Mouse (Mus musculus): ENCODE results near the gene Suz12. TPM values are rescaled to one million over a fixed set of nuclear protein-coding genes. Genes with fewer than 3 reads are reported as not detected.

The Suz12 gene
- 13.6 and 14.3 TPM in 2 replicates for polyA plus RNA-seq (2015; fragmentation: Nextera tagmentation; extraction: Ambion mirVana)

- H3K27ac ChIP-seq (ENCODE audit: low read length): peak within 1 kb of the TSS; percentile 100
- H3K4me3 ChIP-seq (ENCODE audit: low read length): peak within 1 kb of the TSS; percentile 86
Observed at GRCm38 (mm10) chr11:79992592-79993355, at the start of gene Suz12. Gene Suz12 (plus strand): TSS chr11:79993106.

DNA sequence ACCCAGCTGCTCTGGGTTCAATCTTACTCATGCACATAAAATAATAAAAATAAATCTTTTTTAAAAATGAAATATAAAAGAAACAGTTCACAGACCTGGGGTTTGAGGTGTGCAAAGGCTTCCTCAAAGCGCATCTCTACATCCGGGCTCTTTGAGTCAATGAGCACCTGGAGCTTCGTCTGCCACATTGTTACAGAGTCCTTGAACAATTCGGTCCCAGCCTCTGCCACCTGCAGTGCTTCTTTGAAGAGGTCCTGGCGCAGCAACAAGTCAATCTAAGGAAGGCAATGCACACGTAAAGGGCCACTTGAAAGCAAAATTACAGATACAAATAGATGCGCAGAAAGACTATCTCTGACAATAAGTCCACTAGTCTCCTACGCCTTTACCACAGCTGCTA lies 49.8 kb upstream of the Suz12 start:
- Histone ChIP-seq H3K27ac (ENCODE audit: low read length) (no peak overlapping the region), H3K9me3 (ENCODE audit: control insufficient read depth, low read length) (no peaks in the 10 kb centered on the region), H3K9ac (ENCODE audit: low read depth, low read length) (no peak overlapping the region), H3K27me3 (replicated peaks; ENCODE audit: control insufficient read depth, insufficient read depth, low read length) (no peaks in the 10 kb centered on the region), H3K4me2 (ENCODE audit: low read depth, low read length) (no peak overlapping the region), H3K4me3 (ENCODE audit: low read length) (no peak overlapping the region), H3K4me1 (ENCODE audit: control insufficient read depth, insufficient read depth, low read length) (no peaks in the 10 kb centered on the region), H3K36me3 (ENCODE audit: control insufficient read depth, insufficient read depth, low read length) (peaks cover 18% of the 10 kb centered on the region; the same call in 1 of the 2 replicates)
- no peak for ATAC-seq
- WGBS: 93% methylated on average over 8 of the region's 8 CpGs

More at GRCm38 (mm10) chr11:79992592-79993355, at the start of gene Suz12:
- Histone ChIP-seq H3K9me3 (ENCODE audit: control insufficient read depth, low read length) (no peaks in the 10 kb centered on the region), H3K27me3 (replicated peaks; ENCODE audit: control insufficient read depth, insufficient read depth, low read length) (no peaks in the 10 kb centered on the region), H3K36me3 (ENCODE audit: control insufficient read depth, insufficient read depth, low read length) (no peaks in the 10 kb centered on the region), H3K4me1 (ENCODE audit: control insufficient read depth, insufficient read depth, low read length) (no peaks in the 10 kb centered on the region), H3K9ac (ENCODE audit: low read depth, low read length) (peak within 1 kb of the TSS; percentile 97), H3K4me2 (ENCODE audit: low read depth, low read length) (peak within 1 kb of the TSS; percentile 87)
- ATAC-seq: peak; percentile 95
- under 1% methylated on average over 47 of the region's 74 CpGs for whole genome bisulfite sequencing

DNA sequence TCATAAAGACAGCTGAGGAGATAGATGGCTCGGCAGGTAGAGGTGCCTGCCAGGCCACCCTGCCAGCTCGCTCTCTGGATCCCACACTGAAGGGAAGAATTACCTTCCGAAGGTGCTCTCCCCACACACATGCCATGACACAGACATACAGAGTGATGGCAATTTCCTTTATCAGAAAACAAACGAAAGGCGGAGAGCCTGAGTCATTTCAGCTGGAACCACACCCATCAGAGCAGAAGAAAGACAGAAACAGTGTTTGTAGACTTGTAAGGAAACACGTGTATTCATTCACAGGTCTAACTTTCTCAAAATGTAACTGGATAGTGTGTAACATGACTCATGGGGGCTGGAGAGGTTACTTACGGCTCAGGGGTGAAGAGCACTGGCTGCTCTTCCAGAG lies 49.3 kb upstream of the Suz12 start:
- Histone ChIP-seq H3K4me2 (ENCODE audit: low read depth, low read length) (no peak overlapping the region), H3K4me3 (ENCODE audit: low read length) (no peak overlapping the region), H3K9me3 (ENCODE audit: control insufficient read depth, low read length) (no peaks in the 10 kb centered on the region), H3K27me3 (replicated peaks; ENCODE audit: control insufficient read depth, insufficient read depth, low read length) (no peaks in the 10 kb centered on the region), H3K9ac (ENCODE audit: low read depth, low read length) (no peak overlapping the region), H3K4me1 (ENCODE audit: control insufficient read depth, insufficient read depth, low read length) (no peaks in the 10 kb centered on the region), H3K36me3 (ENCODE audit: control insufficient read depth, insufficient read depth, low read length) (peaks cover 20% of the 10 kb centered on the region; the same call in 1 of the 2 replicates), H3K27ac (ENCODE audit: low read length) (no peak overlapping the region)
- no peak for ATAC-seq
- 60% methylated on average over 7 of the region's 7 CpGs for WGBS

- 73% methylated on average over 3 of the region's 3 CpGs for WGBS
- Histone ChIP-seq H3K4me2 (ENCODE audit: low read depth, low read length) (no peak overlapping the region), H3K36me3 (ENCODE audit: control insufficient read depth, insufficient read depth, low read length) (peaks cover 18% of the 10 kb centered on the region; the same call in 1 of the 2 replicates), H3K9ac (ENCODE audit: low read depth, low read length) (no peak overlapping the region), H3K4me1 (ENCODE audit: control insufficient read depth, insufficient read depth, low read length) (no peaks in the 10 kb centered on the region), H3K27me3 (replicated peaks; ENCODE audit: control insufficient read depth, insufficient read depth, low read length) (no peaks in the 10 kb centered on the region), H3K9me3 (ENCODE audit: control insufficient read depth, low read length) (no peaks in the 10 kb centered on the region), H3K27ac (ENCODE audit: low read length) (peak overlapping the region; percentile 43; the same call in 1 of the 2 replicates), H3K4me3 (ENCODE audit: low read length) (no peak overlapping the region)
- ATAC-seq: peak; percentile 59
Observed at GRCm38 (mm10) chr11:79947265-79947664, 45.6 kb upstream of the Suz12 start.

DNA sequence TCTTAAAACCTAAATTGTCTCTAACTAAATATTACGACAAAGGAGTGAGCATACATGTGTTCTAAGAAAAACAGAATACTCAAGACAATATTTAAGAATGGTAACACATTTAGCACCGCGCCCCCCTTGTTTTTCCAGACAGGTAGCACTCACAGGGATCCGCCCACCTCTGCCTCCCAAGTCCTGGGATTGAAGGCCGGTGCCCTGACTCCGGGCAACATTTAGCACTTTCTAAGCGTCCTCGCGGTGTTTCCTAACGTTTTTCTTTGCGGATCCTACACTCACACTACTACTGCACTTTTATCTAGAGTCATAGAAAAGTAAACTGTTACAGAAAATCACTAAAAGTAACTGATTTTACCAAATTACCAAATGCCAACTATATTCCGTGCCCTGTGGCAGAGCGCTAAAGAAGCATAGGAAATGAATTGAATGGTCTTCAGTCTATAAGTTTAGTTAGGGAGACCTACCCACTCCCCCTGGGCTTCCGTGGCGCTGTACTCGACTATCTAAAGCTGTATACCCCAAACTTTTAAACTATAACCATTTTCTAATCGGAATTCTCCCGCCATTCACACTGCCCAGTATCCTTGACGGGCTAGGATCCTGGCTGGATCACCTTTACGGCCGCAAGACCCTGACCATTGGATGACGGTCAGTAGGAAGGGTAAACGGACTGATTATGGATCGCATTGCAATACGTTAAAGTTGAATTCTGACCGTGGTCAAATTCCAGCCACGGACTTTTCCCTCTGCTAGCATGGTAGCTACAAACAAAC lies 31.4 kb upstream of the Suz12 start:
- 5% methylated on average over 27 of the region's 27 CpGs for WGBS
- ATAC-seq: peak; percentile 34

DNA sequence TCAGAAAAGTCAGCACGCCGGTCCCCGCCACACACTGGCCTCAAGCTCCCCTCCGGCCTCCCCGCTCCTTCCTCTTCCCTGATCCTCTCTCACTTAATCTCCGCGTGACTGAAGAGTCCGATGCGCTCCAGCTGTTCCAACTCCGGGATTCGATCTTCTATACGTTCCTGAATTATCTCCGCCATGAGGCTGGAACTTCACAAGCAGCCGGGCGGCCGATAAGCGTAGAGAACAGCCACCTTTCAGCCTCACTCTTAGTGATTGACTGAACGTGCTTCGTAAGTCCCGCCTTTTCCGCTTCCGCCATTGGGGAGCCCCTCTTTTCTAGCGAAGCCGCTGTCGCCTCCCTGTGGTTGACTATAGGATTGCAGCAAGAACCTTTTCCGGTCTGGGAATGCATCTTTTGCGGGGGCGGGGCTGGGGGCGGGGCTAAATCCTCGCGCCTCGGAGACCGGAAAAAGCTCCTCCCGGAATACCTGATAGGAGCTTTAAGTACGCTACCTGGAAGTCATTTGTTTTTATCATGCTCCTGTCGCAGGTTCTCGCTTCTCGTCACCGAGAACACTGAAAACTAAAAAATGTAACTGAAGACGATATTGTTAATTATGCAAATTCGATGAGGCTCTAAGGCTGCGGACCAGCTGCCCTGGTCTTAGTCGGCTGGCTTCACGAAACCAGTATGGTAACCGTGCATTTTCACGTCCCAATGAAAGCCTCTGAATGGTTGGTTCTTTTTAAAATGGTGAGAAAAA lies 30.6 kb upstream of the Suz12 start, which contains the start of gene Utp6:
Gene Utp6 (minus strand): TSS at position 266 of the 752 bp plus-strand sequence.
- Histone ChIP-seq H3K27ac (ENCODE audit: low read length) (peak within 1 kb of the TSS; percentile 64), H3K9me3 (ENCODE audit: control insufficient read depth, low read length) (no peaks in the 10 kb centered on the region), H3K27me3 (replicated peaks; ENCODE audit: control insufficient read depth, insufficient read depth, low read length) (0 out of 2 replicates have a peak, but pooled peaks cover 3% of the 10 kb centered on the region), H3K4me1 (ENCODE audit: control insufficient read depth, insufficient read depth, low read length) (peaks cover 11% of the 10 kb centered on the region), H3K36me3 (ENCODE audit: control insufficient read depth, insufficient read depth, low read length) (peaks cover 7% of the 10 kb centered on the region), H3K4me2 (ENCODE audit: low read depth, low read length) (peak within 1 kb of the TSS; percentile 66), H3K9ac (ENCODE audit: low read depth, low read length) (peak within 1 kb of the TSS; percentile 70), H3K4me3 (ENCODE audit: low read length) (peak within 1 kb of the TSS; percentile 61)
- under 1% methylated on average over 46 of the region's 46 CpGs for WGBS
- ATAC-seq: peak; percentile 97

More for the DNA sequence above, 31.4 kb upstream of the Suz12 start:
- peak overlapping the region; percentile 61 for H3K4me3 ChIP-seq (ENCODE audit: low read length)
- H3K27me3 ChIP-seq (replicated peaks; ENCODE audit: control insufficient read depth, insufficient read depth, low read length): 0 out of 2 replicates have a peak, but pooled peaks cover 3% of the 10 kb centered on the region
- H3K9me3 ChIP-seq (ENCODE audit: control insufficient read depth, low read length): no peaks in the 10 kb centered on the region
- H3K36me3 ChIP-seq (ENCODE audit: control insufficient read depth, insufficient read depth, low read length): peaks cover 10% of the 10 kb centered on the region
- H3K4me1 ChIP-seq (ENCODE audit: control insufficient read depth, insufficient read depth, low read length): peaks cover 11% of the 10 kb centered on the region
- H3K9ac ChIP-seq (ENCODE audit: low read depth, low read length): peak overlapping the region; percentile 70
- peak overlapping the region; percentile 64 for H3K27ac ChIP-seq (ENCODE audit: low read length)
- peak overlapping the region; percentile 66 for H3K4me2 ChIP-seq (ENCODE audit: low read depth, low read length)

GRCm38 (mm10) chr11:79962877-79963183 lies 30.1 kb upstream of the Suz12 start:
- Histone ChIP-seq H3K27me3 (replicated peaks; ENCODE audit: control insufficient read depth, insufficient read depth, low read length) (0 out of 2 replicates have a peak, but pooled peaks cover 3% of the 10 kb centered on the region), H3K27ac (ENCODE audit: low read length) (no peak overlapping the region), H3K4me3 (ENCODE audit: low read length) (peak overlapping the region; percentile 61), H3K4me2 (ENCODE audit: low read depth, low read length) (peak overlapping the region; percentile 43), H3K36me3 (ENCODE audit: control insufficient read depth, insufficient read depth, low read length) (peaks cover 6% of the 10 kb centered on the region), H3K9me3 (ENCODE audit: control insufficient read depth, low read length) (no peaks in the 10 kb centered on the region), H3K4me1 (ENCODE audit: control insufficient read depth, insufficient read depth, low read length) (peaks cover 11% of the 10 kb centered on the region), H3K9ac (ENCODE audit: low read depth, low read length) (peak overlapping the region; percentile 48; the same call in 1 of the 2 replicates)
- WGBS: 4% methylated on average over 9 of the region's 9 CpGs
- no peak; the same call in 1 of the 2 replicates for ATAC-seq

- H3K36me3 ChIP-seq (ENCODE audit: control insufficient read depth, insufficient read depth, low read length): peaks cover 4% of the 10 kb centered on the region; the same call in 1 of the 2 replicates
- H3K4me3 ChIP-seq (ENCODE audit: low read length): no peak overlapping the region
- H3K9me3 ChIP-seq (ENCODE audit: control insufficient read depth, low read length): no peaks in the 10 kb centered on the region
- H3K4me2 ChIP-seq (ENCODE audit: low read depth, low read length): no peak overlapping the region
- H3K4me1 ChIP-seq (ENCODE audit: control insufficient read depth, insufficient read depth, low read length): peaks cover 11% of the 10 kb centered on the region
- no peak overlapping the region for H3K27ac ChIP-seq (ENCODE audit: low read length)
- ATAC-seq: no peak
- WGBS: 38% methylated on average over 8 of the region's 8 CpGs
- H3K27me3 ChIP-seq (replicated peaks; ENCODE audit: control insufficient read depth, insufficient read depth, low read length): 0 out of 2 replicates have a peak, but pooled peaks cover 3% of the 10 kb centered on the region
- H3K9ac ChIP-seq (ENCODE audit: low read depth, low read length): no peak overlapping the region
Observed at GRCm38 (mm10) chr11:79963212-79963974, 29.5 kb upstream of the Suz12 start.
